Mouse (Mus musculus): ENCODE measurements around the gene Fas. TPM values are rescaled to one million over a fixed set of nuclear protein-coding genes. Genes with fewer than 3 reads are reported as not detected.

Gene Fas
- polyA plus RNA-seq, 2 experiments from 2014 or later = 110 to 143 TPM

- no peak for ATAC-seq
Observed at GRCm38 (mm10) chr19:34370397-34370796, 79.9 kb downstream of the Fas start.

Other genes with a start within 250 kb of the Fas start
- not detected for gene Lipn, start 223.3 kb upstream of the Fas start, polyA plus RNA-seq (2017; shearing (Covaris generic))
- not detected for gene Lipm, start 189.7 kb upstream of the Fas start, polyA plus RNA-seq (2017; shearing (Covaris generic))
- gene Ankrd22, start 124.6 kb upstream of the Fas start, polyA plus RNA-seq (2017; shearing (Covaris generic)) = not detected
- gene Stambpl1, start 98.4 kb upstream of the Fas start, polyA plus RNA-seq (2017; shearing (Covaris generic)) = 10 to 100 TPM; 85.1 to 89.6 TPM
- under 1 TPM in 1 of 2 experiments, not detected in 1; 0.32 TPM for gene Acta2, start 35.1 kb upstream of the Fas start, polyA plus RNA-seq (2017; shearing (Covaris generic))
- not detected for gene Ch25h, start 184.5 kb downstream of the Fas start, polyA plus RNA-seq (2017; shearing (Covaris generic))
- gene Lipa, start 236.8 kb downstream of the Fas start, polyA plus RNA-seq (2017; shearing (Covaris generic)) = 100 to 1,000 TPM in 1 of 2 experiments, 10 to 100 TPM in 1; 98.8 to 105 TPM

All from activated CD4-positive, CD25-positive, alpha-beta regulatory T cell, adult 4 months (primary cell).